Mouse (Mus musculus) megakaryocyte, embryonic 14.5 days (primary cell): ENCODE measurements around the gene Gpr156.

Experiments
- FLI1 ChIP-seq: IDR thresholded peaks from 2 replicates; pipeline ENCODE4 v1.6.1; 2012; ENCODE audit warnings: low read length, inconsistent platforms, mixed read lengths
- GATA1 ChIP-seq: IDR thresholded peaks from 3 replicates; pipeline ENCODE4 v1.6.1; 2012; ENCODE audit warnings: mixed read lengths, low read length, inconsistent platforms, borderline replicate concordance

DNA sequence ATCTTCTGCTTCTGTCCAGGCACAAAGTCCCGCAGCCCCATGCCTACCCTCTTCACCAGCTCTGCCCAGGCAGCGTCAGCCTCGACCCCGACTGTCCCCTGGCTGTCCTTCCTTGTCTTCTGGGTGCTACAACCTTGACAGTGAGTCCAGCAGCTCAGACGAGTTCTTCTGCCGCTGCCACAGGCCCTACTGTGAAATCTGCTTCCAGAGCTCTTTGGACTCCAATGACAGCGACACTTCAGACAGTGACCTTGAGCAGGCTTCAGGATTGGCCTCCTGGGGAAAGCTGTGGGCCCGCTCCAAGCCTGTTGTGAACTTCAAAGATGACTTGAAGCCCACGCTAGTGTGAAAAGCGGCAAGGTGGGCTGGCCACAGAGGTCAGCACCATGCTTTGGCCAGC lies 89.2 kb downstream of the Gpr156 start:
- TF ChIP-seq GATA1 (no peak), FLI1 (no peak)
